Mouse (Mus musculus) cerebellum, adult 2 months (tissue): ENCODE measurements at regions not wholly inside any gene's neighbourhood (a gene's known extent, or its start where the extent isn't known, plus 50 kb on each side); places are given as distances from the start of the nearest gene placed in this dataset.

Source experiments
- CTCF ChIP-seq: fragments of 200-500 bp; IDR thresholded peaks from 2 replicates; pipeline ENCODE4 v1.5.1; 2011; ENCODE audit warnings: low read depth, mild to moderate bottlenecking, control low read depth, low read length, moderate library complexity, borderline replicate concordance; ENCODE audit not compliant: insufficient read depth
- POLR2A ChIP-seq: fragments of 200-500 bp; IDR thresholded peaks from 2 replicates; pipeline ENCODE4 v1.6.1; 2011; ENCODE audit warnings: low read length, control low read depth, borderline replicate concordance; ENCODE audit not compliant: insufficient read depth

DNA sequence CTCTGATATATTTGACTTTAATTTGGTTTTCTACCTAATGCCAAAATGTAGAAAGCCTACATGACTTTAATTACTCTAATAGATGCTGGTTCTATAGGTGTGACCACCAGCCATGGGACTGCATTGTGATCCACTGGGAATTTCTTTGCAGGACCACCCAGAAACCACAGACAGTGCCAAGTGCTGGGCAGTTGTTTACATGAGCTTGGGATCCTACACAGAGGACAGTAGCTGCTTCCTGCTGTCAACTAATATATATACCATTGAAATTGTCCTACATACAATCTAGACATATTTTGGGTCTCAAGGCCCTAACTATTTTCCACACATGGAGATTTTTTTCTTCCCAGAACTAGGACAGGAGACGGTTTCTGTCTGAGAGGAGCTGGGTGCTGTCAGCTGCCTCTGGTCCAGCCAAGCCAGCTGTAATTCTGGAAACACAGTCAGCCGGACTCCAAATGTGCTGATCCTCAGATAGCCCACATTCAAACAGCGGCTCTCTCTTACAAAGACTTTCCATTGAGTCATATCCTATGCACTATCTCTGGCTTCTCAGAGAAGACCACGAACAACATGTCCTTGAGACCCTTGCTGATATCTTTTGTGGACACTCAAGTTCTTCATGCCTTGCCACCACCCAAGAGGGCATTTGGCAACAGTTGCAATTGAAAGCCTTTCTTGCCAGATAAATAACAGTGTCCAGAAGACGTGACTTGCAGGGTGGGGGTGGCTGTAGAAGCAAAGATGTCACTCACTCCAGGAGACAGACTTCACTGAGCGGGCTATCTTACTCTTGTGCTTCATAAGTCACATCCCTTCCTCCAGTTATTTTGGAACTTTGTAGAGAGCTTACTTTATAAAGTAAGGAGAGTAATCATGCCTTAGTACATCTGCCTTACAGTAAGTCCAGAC is 620.1 kb downstream of the Lmo4 start:
- no peak for TF ChIP-seq POLR2A
- TF ChIP-seq CTCF, result no peak
